28 mouse cellular contexts compared by ENCODE assay signal in the genomic region with DNA sequence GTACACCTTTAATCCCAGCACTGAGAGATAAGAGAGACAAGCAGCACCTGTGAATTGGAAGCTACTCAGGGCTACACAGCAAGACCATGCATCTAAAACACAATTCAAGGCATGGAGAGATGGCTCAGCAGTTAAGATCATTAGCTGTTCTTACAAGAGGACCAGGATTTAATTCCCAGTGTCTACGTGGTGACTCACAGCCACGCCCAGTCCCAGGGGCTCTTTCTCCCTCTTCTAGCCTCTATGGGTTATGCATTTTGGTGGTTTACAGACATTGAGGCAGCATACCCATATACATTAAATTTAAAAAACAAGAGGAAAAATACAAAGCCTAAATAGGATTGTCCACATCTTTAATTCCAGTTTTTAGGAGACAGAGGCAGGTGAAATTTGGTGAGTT.
DNase-seq lines count a peak whose midpoint lies in the region; ATAC-seq and TF ChIP-seq lines count a peak whose summit lies in the region.
"Had no signal": no experiment of that assay in that cellular context is flagged by ENCODE, and none has a peak within 500 bp of the region (broad histone marks: within the 10 kb centered on the region; RNA-seq: fewer than 3 reads in every experiment).

No protein-coding gene starts in this region.

- no peak for TF ChIP-seq EP300 in MEL (IDR thresholded peaks at IDR 0.05; ENCODE audit: low read depth in 1 of 2, low read length in 2 of 2)

- H3K9me3 ChIP-seq in MEL (replicated peaks; ENCODE audit: insufficient read depth, low read length), result no peaks in the 10 kb centered on the region
- H3K9me3 ChIP-seq in forebrain, embryonic 16.5 days (ENCODE audit: control insufficient read depth, low read length), result no peaks in the 10 kb centered on the region
- H3K9me3 ChIP-seq: embryonic facial prominence, embryonic 13.5 days; embryonic facial prominence, embryonic 15.5 days; forebrain, embryonic 10.5 days; forebrain, embryonic 13.5 days; forebrain, embryonic 15.5 days; G1E had no signal

- no peak overlapping the region for H3K9ac ChIP-seq in MEL (ENCODE audit: control insufficient read depth, low read depth, low read length, poor library complexity, severe bottlenecking)
- no peak overlapping the region for H3K9ac ChIP-seq in forebrain, embryonic 16.5 days (replicated peaks; ENCODE audit: low read depth, low read length)
- H3K9ac ChIP-seq: embryonic facial prominence, embryonic 13.5 days; embryonic facial prominence, embryonic 15.5 days; forebrain, embryonic 13.5 days; forebrain, embryonic 15.5 days had no signal

- TF ChIP-seq CTCF in MEL (IDR thresholded peaks at IDR 0.05 in 2 of 3, conservative IDR thresholded peaks at IDR 0.05 in 1 of 3; ENCODE audit: control insufficient read depth in 1 of 3, insufficient read depth in 1 of 3, low read depth in 2 of 3, low read length in 3 of 3, poor library complexity in 1 of 3, severe bottlenecking in 1 of 3), result no peak

- ATAC-seq in forebrain, embryonic 16.5 days, result no peak
- ATAC-seq: activated CD4-positive, CD25-positive, alpha-beta regulatory T cell, adult 4 months; CD4-positive, CD25-positive, alpha-beta regulatory T cell, adult 4 months; forebrain, embryonic 13.5 days; forebrain, embryonic 15.5 days had no signal

- intact Hi-C loops in left cerebral cortex, postnatal 10 days (cut with DNase I), result no loop called here

- no peak for TF ChIP-seq POLR2A in MEL (IDR thresholded peaks at IDR 0.05; ENCODE audit: control insufficient read depth in 1 of 2, insufficient read depth in 1 of 2, low read depth in 1 of 2, low read length in 2 of 2, poor library complexity in 1 of 2)
- no peak for TF ChIP-seq POLR2A in myocyte (IDR thresholded peaks at IDR 0.05; ENCODE audit: insufficient read length, low read depth)

- H3K4me1 ChIP-seq in MEL (ENCODE audit: control insufficient read depth in 1 of 2, insufficient read depth in 2 of 2, low read length in 2 of 2), result peaks cover 10 to 12% of the 10 kb centered on the region in 2 experiments
- H3K4me1 ChIP-seq in forebrain, embryonic 16.5 days (replicated peaks; ENCODE audit: control insufficient read depth, insufficient read depth, low read length), result no peaks in the 10 kb centered on the region; the same call in 1 of the 2 replicates

- no peaks in the 10 kb centered on the region for H3K79me2 ChIP-seq in MEL (ENCODE audit: control insufficient read depth, insufficient read depth, low read length, poor library complexity)
- H3K79me2 ChIP-seq in myocyte (ENCODE audit: control insufficient read depth, insufficient read depth), result no peaks in the 10 kb centered on the region

- TF ChIP-seq RAD21 in MEL (IDR thresholded peaks at IDR 0.05; ENCODE audit: low read depth, low read length), result no peak

- peaks cover 3 to 14% of the 10 kb centered on the region in 2 experiments for H3K36me3 ChIP-seq in MEL (ENCODE audit: control insufficient read depth in 1 of 2, insufficient read depth in 2 of 2, low read length in 2 of 2)
- no peaks in the 10 kb centered on the region for H3K36me3 ChIP-seq in myocyte (ENCODE audit: control insufficient read depth, insufficient read depth)
- H3K36me3 ChIP-seq in forebrain, embryonic 16.5 days (ENCODE audit: control insufficient read depth, insufficient read depth), result no peaks in the 10 kb centered on the region
- H3K36me3 ChIP-seq: embryonic facial prominence, embryonic 13.5 days; embryonic facial prominence, embryonic 15.5 days; forebrain, embryonic 10.5 days; forebrain, embryonic 15.5 days had no signal

- H3ac ChIP-seq in myocyte (ENCODE audit: control insufficient read depth, insufficient read length), result no peak overlapping the region

- 88% methylated on average over 2 of the region's 2 CpGs for WGBS in forebrain, embryonic 16.5 days

- peak; percentile 91 for DNase-seq in heart, adult 11 months
- no peak for DNase-seq in heart, postnatal 4 days
- DNase-seq in MEL (ENCODE audit: low read depth, low spot score), result peak; percentile 27
- DNase-seq in NIH3T3 (ENCODE audit: low read depth), result peak; percentile 60
- DNase-seq in kidney, postnatal 4 days, result no peak
- DNase-seq in left cerebral cortex, postnatal 10 days (ENCODE audit: extremely low spot score in 1 of 2, low spot score in 2 of 2), result no peak
- DNase-seq: adrenal gland, adult 8-10 months; adrenal gland, postnatal 14 days; B cell, adult 2 months; cerebellum, adult 11 months; cerebellum, adult 18-20 months; cerebellum, adult 8-10 months; cerebellum, adult 9-11 months; cerebellum, postnatal 14 days; cerebellum, postnatal 36 days; embryo, embryonic 11 days had no signal

- no peak overlapping the region for H3K27ac ChIP-seq in MEL (ENCODE audit: control insufficient read depth, low read depth, low read length)
- H3K27ac ChIP-seq in forebrain, embryonic 16.5 days (ENCODE audit: low read length), result no peak overlapping the region
- H3K27ac ChIP-seq: embryonic facial prominence, embryonic 13.5 days; embryonic facial prominence, embryonic 15.5 days; forebrain, embryonic 10.5 days; forebrain, embryonic 13.5 days; forebrain, embryonic 15.5 days had no signal

- peak overlapping the region; percentile 47 for H3K4me2 ChIP-seq in myocyte (ENCODE audit: low read depth)
- no peak overlapping the region for H3K4me2 ChIP-seq in forebrain, embryonic 16.5 days (ENCODE audit: low read length)
- H3K4me2 ChIP-seq: embryonic facial prominence, embryonic 13.5 days; embryonic facial prominence, embryonic 15.5 days; forebrain, embryonic 13.5 days; forebrain, embryonic 15.5 days had no signal

- H3K4me3 ChIP-seq in MEL (ENCODE audit: control insufficient read depth in 1 of 2, insufficient read depth in 1 of 2, low read depth in 2 of 2, low read length in 2 of 2) (no peak overlapping the region), myocyte (no peak overlapping the region)
- no peak overlapping the region for H3K4me3 ChIP-seq in forebrain, embryonic 16.5 days (replicated peaks; ENCODE audit: low read length)
- H3K4me3 ChIP-seq: embryonic facial prominence, embryonic 13.5 days; embryonic facial prominence, embryonic 15.5 days; erythroblast, embryonic 14.5 days; forebrain, embryonic 10.5 days; forebrain, embryonic 13.5 days; forebrain, embryonic 15.5 days had no signal

- H3K27me3 ChIP-seq in MEL (ENCODE audit: control insufficient read depth in 1 of 2, insufficient read depth in 2 of 2, low read length in 2 of 2) (no peaks in the 10 kb centered on the region), myocyte (ENCODE audit: control insufficient read depth, insufficient read depth, insufficient read length) (no peaks in the 10 kb centered on the region)
- H3K27me3 ChIP-seq in forebrain, embryonic 16.5 days (replicated peaks; ENCODE audit: control insufficient read depth, insufficient read depth, low read length), result no peaks in the 10 kb centered on the region
- H3K27me3 ChIP-seq: CH12.LX; embryonic facial prominence, embryonic 13.5 days; embryonic facial prominence, embryonic 15.5 days; forebrain, embryonic 13.5 days; forebrain, embryonic 15.5 days had no signal

TF ChIP-seq in MEL, 35 proteins besides CTCF, POLR2A, EP300 and RAD21:
- TF ChIP-seq MYB (IDR thresholded peaks at IDR 0.05; ENCODE audit: low read depth, low read length) (no peak), ZKSCAN1 (IDR thresholded peaks at IDR 0.05; ENCODE audit: low read depth, low read length) (no peak)

TF ChIP-seq in myocyte, 11 proteins besides CTCF, POLR2A, EP300 and RAD21:
- TF ChIP-seq MYOD1 (IDR thresholded peaks at IDR 0.05; ENCODE audit: control insufficient read depth in 1 of 3, insufficient read length in 2 of 3, low read depth in 2 of 3) (no peak), TCF3 (IDR thresholded peaks at IDR 0.05; ENCODE audit: insufficient read length, low read depth) (no peak), USF1 (IDR thresholded peaks at IDR 0.05; ENCODE audit: low read depth) (no peak), E2F4 (IDR thresholded peaks at IDR 0.05; ENCODE audit: insufficient read depth) (no peak), POLR2AphosphoS2 (IDR thresholded peaks at IDR 0.05; ENCODE audit: insufficient read length, low read depth) (no peak), TCF12 (IDR thresholded peaks at IDR 0.05; ENCODE audit: insufficient read depth, poor library complexity, severe bottlenecking) (no peak), MAX (IDR thresholded peaks at IDR 0.05; ENCODE audit: low read depth) (no peak), REST (IDR thresholded peaks at IDR 0.05; ENCODE audit: insufficient read depth, insufficient read length) (no peak), MYOG (IDR thresholded peaks at IDR 0.05; ENCODE audit: control insufficient read depth in 1 of 3, insufficient read depth in 1 of 3, insufficient read length in 2 of 3, low read depth in 2 of 3) (no peak), CEBPB (IDR thresholded peaks at IDR 0.05; ENCODE audit: insufficient read depth, poor library complexity, severe bottlenecking) (no peak), SRF (IDR thresholded peaks at IDR 0.05; ENCODE audit: control insufficient read depth, insufficient read length, low read depth) (no peak)

Comparison
In these comparisons a context has a peak if more than half of its experiments do, and no peak if none do; other contexts are left out.
1. DNase-seq: peak in heart, adult 11 months (single experiment), MEL (single experiment) and NIH3T3 (single experiment); none in heart, postnatal 4 days (single experiment), kidney, postnatal 4 days (0 of 2) and left cerebral cortex, postnatal 10 days (0 of 2).